Mouse (Mus musculus) neutrophil, adult 5-6 weeks (primary cell): Measurements from ENCODE around the gene Gm281. TPM values are rescaled to one million over a fixed set of nuclear protein-coding genes. Genes with fewer than 3 reads are reported as not detected.
"Not testable (repeated sequence)": the region's sequence is repeated elsewhere in the genome, so short reads cannot be mapped to it uniquely, and the experiment has no call there.

ENCODE experiments used
- ATAC-seq: fragments of 151-379, 151-347 bp; 2 replicates; pipeline ENCODE4 v1.8.0; 2017; ENCODE audit warnings: mild to moderate bottlenecking, moderate TSS enrichment; ENCODE audit not compliant: insufficient number of reproducible peaks, poor library complexity, low FRiP score, severe bottlenecking; ENCODE audit errors: extremely low read depth
- total RNA-seq: library from RNA; stranded (forward); fragments of 200-1000 nt; gene quantifications from 2 replicates; pipeline ENCODE4 v1.2.3, GENCODE M21; 2017

Gm281 gene
- not detected in 2 replicates for total RNA-seq

DNA sequence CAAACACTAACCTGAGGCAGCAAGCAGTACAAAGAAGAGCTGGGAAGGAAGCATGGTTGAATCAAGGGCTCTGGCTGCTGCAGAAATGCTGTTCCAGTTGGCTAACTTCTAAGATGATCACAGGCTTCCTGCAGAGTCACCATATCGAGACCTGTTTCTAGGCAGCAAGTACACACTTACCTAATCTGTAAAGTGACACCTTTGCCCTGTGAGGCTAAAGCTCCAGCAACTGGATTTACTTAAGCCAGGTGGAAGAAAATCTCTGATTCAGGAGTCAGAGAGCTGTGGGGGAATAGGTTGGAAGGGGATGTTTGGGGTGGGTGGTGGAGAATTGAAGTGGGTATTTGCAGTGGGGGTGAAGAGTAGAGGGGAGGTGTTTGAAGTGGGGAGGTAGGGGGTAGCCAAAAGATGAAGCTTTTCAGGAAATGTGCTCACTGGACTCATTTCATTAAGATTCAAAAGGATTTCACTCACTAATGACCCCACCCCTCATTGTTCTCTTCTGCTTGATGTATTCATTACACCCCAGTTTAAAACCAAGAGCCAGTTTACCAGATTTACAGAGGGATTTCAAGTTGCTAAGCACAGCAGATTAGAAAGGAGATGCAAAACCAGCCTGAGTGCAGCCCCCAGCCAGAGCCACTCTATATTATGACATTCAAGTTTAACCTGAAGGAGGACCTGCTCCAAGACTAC lies at the start of gene Gm281:
Gm281 (minus strand) TSS at position 92 of the 696 bp plus-strand sequence.
- no peak for ATAC-seq

GRCm38 (mm10) chr14:13963527-13963926 lies 49.2 kb upstream of the Gm281 start:
- no peak for ATAC-seq

- no peak for ATAC-seq
These were observed 48.2 kb upstream of the Gm281 start for GRCm38 (mm10) chr14:13962476-13962875.

GRCm38 (mm10) chr14:13961401-13962112 lies 47.3 kb upstream of the Gm281 start, which contains the start of the genes Atxn7 and Thoc7:
Atxn7 (plus strand) TSS chr14:13961440.
Thoc7 (minus strand) TSS chr14:13961852.
- peak; percentile 30; the same call in 1 of the 2 replicates for ATAC-seq

DNA sequence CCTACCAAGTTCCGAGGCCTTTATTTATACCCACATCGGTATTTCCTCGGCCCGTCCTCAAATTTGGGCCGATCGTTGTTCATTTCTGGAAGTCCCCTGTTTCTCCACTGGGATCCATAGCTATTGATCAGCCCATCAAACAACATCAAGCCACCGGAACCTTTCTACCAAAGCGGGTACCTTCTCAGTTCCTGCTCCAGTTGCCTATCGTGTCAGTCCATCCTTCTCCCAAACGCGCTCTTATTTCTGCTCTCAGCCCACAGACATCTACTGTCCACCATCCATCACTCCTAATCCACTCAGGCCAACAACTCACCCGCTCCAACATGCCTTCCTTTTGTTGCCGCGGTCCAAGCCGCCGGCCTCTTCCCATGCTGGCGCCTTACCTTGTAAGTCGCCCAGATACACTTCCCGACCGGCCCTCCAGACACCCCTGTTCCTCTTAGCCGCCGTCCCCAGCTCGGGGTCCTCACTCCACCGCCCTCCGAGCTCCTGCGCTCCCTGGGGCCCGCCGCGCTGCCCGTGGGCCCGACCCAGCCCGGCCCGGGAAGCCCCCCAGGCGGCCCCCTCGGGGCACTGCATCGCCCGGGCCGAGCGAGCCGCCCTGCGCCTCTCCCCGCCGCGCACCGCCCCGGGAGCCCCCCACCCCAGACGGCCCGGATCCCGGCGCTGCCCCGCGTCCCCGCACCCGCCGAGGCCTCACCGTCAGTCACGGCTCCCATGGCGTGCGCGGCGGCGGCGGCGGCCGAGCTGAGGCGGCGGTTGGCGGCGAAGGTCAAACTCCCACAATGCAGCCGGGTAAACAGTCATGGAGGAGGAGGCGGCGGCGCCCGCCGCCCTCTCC lies 46.4 kb upstream of the Gm281 start:
- ATAC-seq: peak; percentile 70

GRCm38 (mm10) chr14:13960079-13960478 lies 45.8 kb upstream of the Gm281 start:
- ATAC-seq: peak; percentile 38; the same call in 1 of the 2 replicates

- ATAC-seq: not testable (repeated sequence)
These were observed 37.9 kb upstream of the Gm281 start for GRCm38 (mm10) chr14:13952151-13952550.

DNA sequence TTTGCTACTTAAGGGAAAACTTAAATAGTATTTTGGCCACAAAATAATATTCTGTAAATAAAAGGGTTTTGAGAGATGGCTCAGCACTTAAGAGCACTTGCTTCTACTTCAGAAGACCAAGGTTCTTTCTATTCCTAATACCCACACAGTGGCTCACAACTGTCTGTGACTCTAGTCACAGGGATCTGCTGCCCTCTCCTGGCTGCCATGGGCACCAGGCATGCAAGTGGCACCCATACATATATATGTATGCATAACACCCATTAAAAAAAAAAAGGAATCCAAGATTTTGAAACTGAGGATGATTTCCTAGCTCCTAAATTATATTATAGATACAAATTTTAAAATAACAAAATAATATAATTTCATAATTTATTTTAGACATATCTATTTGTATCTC lies 36.1 kb upstream of the Gm281 start:
- peak; percentile 87 for ATAC-seq

GRCm38 (mm10) chr14:13948345-13948744 lies 34.1 kb upstream of the Gm281 start:
- no peak for ATAC-seq

GRCm38 (mm10) chr14:13944686-13945085 lies 30.4 kb upstream of the Gm281 start:
- no peak for ATAC-seq

- no peak for ATAC-seq
These were observed 19.7 kb upstream of the Gm281 start for GRCm38 (mm10) chr14:13934052-13934371.

- ATAC-seq: no peak
These were observed 19.2 kb upstream of the Gm281 start for GRCm38 (mm10) chr14:13933290-13934051.

- ATAC-seq: 0 out of 2 replicates have a peak, but pooled peaks have one; percentile 39
These were observed 3.4 kb upstream of the Gm281 start for GRCm38 (mm10) chr14:13917630-13918029.

DNA sequence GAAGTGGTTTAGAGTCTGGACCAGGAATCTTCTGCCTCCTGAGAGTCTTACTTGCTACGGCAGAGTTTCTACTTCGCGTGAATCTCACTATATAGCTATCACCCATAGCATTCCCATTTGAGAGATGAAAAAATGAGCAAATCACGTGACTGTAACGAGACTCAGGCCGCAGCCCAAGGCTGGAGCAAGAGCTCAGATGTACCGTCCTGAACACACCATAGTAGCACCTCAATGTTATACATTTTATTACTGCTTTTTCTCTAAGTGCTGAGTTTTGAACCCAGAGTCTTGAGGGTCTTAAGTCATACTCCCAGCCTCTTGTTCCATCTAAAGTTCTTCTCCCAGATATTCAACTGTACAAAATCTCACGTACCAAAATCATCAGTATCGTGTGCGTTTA lies 2.9 kb upstream of the Gm281 start:
- ATAC-seq: no peak

GRCm38 (mm10) chr14:13915207-13915606 lies 929 bp upstream of the Gm281 start:
- ATAC-seq: no peak

DNA sequence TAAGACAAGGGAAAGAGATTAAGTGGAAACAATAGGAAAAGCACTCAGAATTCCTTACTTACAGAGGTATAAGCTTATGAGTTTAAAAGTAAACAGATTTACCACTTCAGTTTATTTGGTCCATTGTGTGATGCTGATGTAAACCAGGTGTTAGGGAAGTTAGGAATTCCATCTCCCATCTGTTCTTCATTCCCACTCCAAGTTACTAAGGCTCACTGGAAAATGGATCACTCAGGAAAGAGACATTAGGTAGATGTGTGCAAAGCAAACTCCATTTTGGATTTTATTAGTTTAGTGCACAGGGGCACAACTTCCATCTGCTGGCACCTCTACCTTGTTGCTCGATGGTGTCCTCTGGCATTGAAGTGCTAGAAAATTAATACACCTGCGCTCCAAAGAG lies 4.1 kb downstream of the Gm281 start:
- ATAC-seq: no peak

GRCm38 (mm10) chr14:13907145-13907544 lies 7.1 kb downstream of the Gm281 start:
- no peak for ATAC-seq

DNA sequence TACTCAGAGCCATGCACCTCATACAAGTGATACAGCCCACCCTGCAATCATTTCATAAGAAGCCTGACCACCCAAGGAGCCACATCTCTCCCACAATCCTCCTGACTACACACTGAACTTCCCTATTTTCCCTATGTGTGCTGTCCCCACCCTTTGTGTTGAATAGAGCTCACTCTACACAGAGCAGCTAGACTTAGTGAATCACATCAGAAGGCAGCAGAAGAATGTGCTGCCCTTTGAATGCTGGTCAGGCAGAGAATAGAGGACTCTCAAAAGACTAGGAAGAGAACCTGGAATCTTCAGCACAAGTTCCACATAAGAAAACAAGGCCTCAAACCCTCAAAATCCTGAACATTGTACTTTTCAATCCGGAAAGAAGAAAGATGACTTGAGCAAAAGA lies 7.8 kb downstream of the Gm281 start:
- no peak for ATAC-seq

- ATAC-seq: peak; percentile 51; the same call in 1 of the 2 replicates
These were observed 12.6 kb downstream of the Gm281 start for GRCm38 (mm10) chr14:13901611-13902067.
